Mouse (Mus musculus): ENCODE results near the gene Rbfox1. TPM values are rescaled to one million over a fixed set of nuclear protein-coding genes. Genes with fewer than 3 reads are reported as not detected.

Gene Rbfox1
- polyA plus RNA-seq, 1 experiment, result 142 TPM

- TF ChIP-seq CTCF (IDR thresholded peaks at IDR 0.05; ENCODE audit: extremely low read depth, insufficient read depth, low read length), result no peak
- TF ChIP-seq POLR2A (IDR thresholded peaks at IDR 0.05; ENCODE audit: extremely low read depth, insufficient read depth, low read length), result no peak
- no peak overlapping the region for H3K4me3 ChIP-seq (ENCODE audit: insufficient read depth, low read length)
- no peaks in the 10 kb centered on the region for H3K4me1 ChIP-seq (ENCODE audit: control insufficient read depth, insufficient read depth, low read length)
- H3K27ac ChIP-seq (ENCODE audit: insufficient read depth, low read length), result no peak overlapping the region
Measured at GRCm38 (mm10) chr16:7292985-7293805, 1408.0 kb downstream of the Rbfox1 start.

GRCm38 (mm10) chr16:7302416-7302815 lies 1417.3 kb downstream of the Rbfox1 start:
- H3K27ac ChIP-seq (ENCODE audit: insufficient read depth, low read length), result no peak overlapping the region
- no peak overlapping the region for H3K4me3 ChIP-seq (ENCODE audit: insufficient read depth, low read length)
- H3K4me1 ChIP-seq (ENCODE audit: control insufficient read depth, insufficient read depth, low read length), result no peaks in the 10 kb centered on the region; the same call in 1 of the 2 replicates
- TF ChIP-seq POLR2A (IDR thresholded peaks at IDR 0.05; ENCODE audit: extremely low read depth, insufficient read depth, low read length) (no peak), CTCF (IDR thresholded peaks at IDR 0.05; ENCODE audit: extremely low read depth, insufficient read depth, low read length) (no peak)

- TF ChIP-seq CTCF (IDR thresholded peaks at IDR 0.05; ENCODE audit: extremely low read depth, insufficient read depth, low read length) (no peak), POLR2A (IDR thresholded peaks at IDR 0.05; ENCODE audit: extremely low read depth, insufficient read depth, low read length) (no peak)
- H3K4me1 ChIP-seq (ENCODE audit: control insufficient read depth, insufficient read depth, low read length), result no peaks in the 10 kb centered on the region
- H3K27ac ChIP-seq (ENCODE audit: insufficient read depth, low read length), result no peak overlapping the region
- no peak overlapping the region for H3K4me3 ChIP-seq (ENCODE audit: insufficient read depth, low read length)
Measured at GRCm38 (mm10) chr16:7329196-7329595, 1444.0 kb downstream of the Rbfox1 start.

GRCm38 (mm10) chr16:7341186-7341585 lies 1456.0 kb downstream of the Rbfox1 start:
- H3K4me3 ChIP-seq (ENCODE audit: insufficient read depth, low read length), result no peak overlapping the region
- TF ChIP-seq CTCF (IDR thresholded peaks at IDR 0.05; ENCODE audit: extremely low read depth, insufficient read depth, low read length), result no peak
- TF ChIP-seq POLR2A (IDR thresholded peaks at IDR 0.05; ENCODE audit: extremely low read depth, insufficient read depth, low read length), result no peak
- no peak overlapping the region for H3K27ac ChIP-seq (ENCODE audit: insufficient read depth, low read length)
- H3K4me1 ChIP-seq (ENCODE audit: control insufficient read depth, insufficient read depth, low read length), result no peaks in the 10 kb centered on the region; the same call in 1 of the 2 replicates

- no peaks in the 10 kb centered on the region; the same call in 1 of the 2 replicates for H3K4me1 ChIP-seq (ENCODE audit: control insufficient read depth, insufficient read depth, low read length)
- no peak overlapping the region for H3K27ac ChIP-seq (ENCODE audit: insufficient read depth, low read length)
- TF ChIP-seq CTCF (IDR thresholded peaks at IDR 0.05; ENCODE audit: extremely low read depth, insufficient read depth, low read length) (no peak), POLR2A (IDR thresholded peaks at IDR 0.05; ENCODE audit: extremely low read depth, insufficient read depth, low read length) (no peak)
- H3K4me3 ChIP-seq (ENCODE audit: insufficient read depth, low read length), result no peak overlapping the region
Measured at GRCm38 (mm10) chr16:7345298-7345697, 1460.1 kb downstream of the Rbfox1 start.

GRCm38 (mm10) chr16:7346001-7346625 lies 1461.0 kb downstream of the Rbfox1 start:
- Histone ChIP-seq H3K4me1 (ENCODE audit: control insufficient read depth, insufficient read depth, low read length) (no peaks in the 10 kb centered on the region; the same call in 1 of the 2 replicates), H3K27ac (ENCODE audit: insufficient read depth, low read length) (no peak overlapping the region), H3K4me3 (ENCODE audit: insufficient read depth, low read length) (no peak overlapping the region)
- TF ChIP-seq CTCF (IDR thresholded peaks at IDR 0.05; ENCODE audit: extremely low read depth, insufficient read depth, low read length) (no peak), POLR2A (IDR thresholded peaks at IDR 0.05; ENCODE audit: extremely low read depth, insufficient read depth, low read length) (no peak)

GRCm38 (mm10) chr16:7347522-7348165 lies 1462.5 kb downstream of the Rbfox1 start:
- Histone ChIP-seq H3K4me1 (ENCODE audit: control insufficient read depth, insufficient read depth, low read length) (peaks cover 2% of the 10 kb centered on the region; the same call in 1 of the 2 replicates), H3K27ac (ENCODE audit: insufficient read depth, low read length) (no peak overlapping the region), H3K4me3 (ENCODE audit: insufficient read depth, low read length) (no peak overlapping the region)
- TF ChIP-seq POLR2A (IDR thresholded peaks at IDR 0.05; ENCODE audit: extremely low read depth, insufficient read depth, low read length), result no peak
- no peak for TF ChIP-seq CTCF (IDR thresholded peaks at IDR 0.05; ENCODE audit: extremely low read depth, insufficient read depth, low read length)

- Histone ChIP-seq H3K4me3 (ENCODE audit: insufficient read depth, low read length) (no peak overlapping the region), H3K4me1 (ENCODE audit: control insufficient read depth, insufficient read depth, low read length) (peaks cover 2% of the 10 kb centered on the region; the same call in 1 of the 2 replicates), H3K27ac (ENCODE audit: insufficient read depth, low read length) (no peak overlapping the region)
- TF ChIP-seq CTCF (IDR thresholded peaks at IDR 0.05; ENCODE audit: extremely low read depth, insufficient read depth, low read length), result no peak
- no peak for TF ChIP-seq POLR2A (IDR thresholded peaks at IDR 0.05; ENCODE audit: extremely low read depth, insufficient read depth, low read length)
Measured at GRCm38 (mm10) chr16:7352808-7353207, 1467.7 kb downstream of the Rbfox1 start.

- no peak overlapping the region for H3K4me3 ChIP-seq (ENCODE audit: insufficient read depth, low read length)
- peaks cover 2% of the 10 kb centered on the region; the same call in 1 of the 2 replicates for H3K4me1 ChIP-seq (ENCODE audit: control insufficient read depth, insufficient read depth, low read length)
- H3K27ac ChIP-seq (ENCODE audit: insufficient read depth, low read length), result no peak overlapping the region
- TF ChIP-seq POLR2A (IDR thresholded peaks at IDR 0.05; ENCODE audit: extremely low read depth, insufficient read depth, low read length) (no peak), CTCF (IDR thresholded peaks at IDR 0.05; ENCODE audit: extremely low read depth, insufficient read depth, low read length) (no peak)
Measured at GRCm38 (mm10) chr16:7354116-7354515, 1469.0 kb downstream of the Rbfox1 start.

Data from cortical plate, adult 2 months (tissue).